Mouse (Mus musculus): ENCODE data around the gene Tmem128. TPM values are rescaled to one million over a fixed set of nuclear protein-coding genes. Genes with fewer than 3 reads are reported as not detected.

Tmem128 gene
- total RNA-seq (2023) = 108 TPM

GRCm38 (mm10) chr5:38260107-38260682 lies at the start of gene Tmem128:
Gene Tmem128, plus strand, starts transcription at chr5:38260185.

GRCm38 (mm10) chr5:38220328-38220912 lies 39.6 kb upstream of the Tmem128 start, which contains the start of the genes Zbtb49 and Lyar:
Gene Zbtb49, minus strand, starts transcription at chr5:38220457.
Gene Lyar, plus strand, starts transcription at chr5:38220470.

GRCm38 (mm10) chr5:38275771-38276170 lies 15.8 kb downstream of the Tmem128 start, which contains the start of gene Otop1:
Gene Otop1, plus strand, starts transcription at chr5:38275972.

Other genes with a start within 250 kb of the Tmem128 start
- gene Stx18, start 221.4 kb upstream of the Tmem128 start, total RNA-seq (2023) = 24.7 TPM
- gene Nsg1, start 100.3 kb upstream of the Tmem128 start, total RNA-seq (2023) = 2.3 TPM
- gene Zbtb49, start 39.7 kb upstream of the Tmem128 start, total RNA-seq (2023) = 22.4 TPM
- gene Lyar, start 39.7 kb upstream of the Tmem128 start, total RNA-seq (2023) = 34.8 TPM
- gene Otop1, start 15.8 kb downstream of the Tmem128 start, total RNA-seq (2023) = not detected
- gene Drd5, start 59.2 kb downstream of the Tmem128 start, total RNA-seq (2023) = not detected
- gene Slc2a9, start 243.0 kb downstream of the Tmem128 start, total RNA-seq (2023) = 14.3 TPM

All from CD4-positive naive resting alpha-beta T cell, adult 76 days (primary cell).